Mouse (Mus musculus) midbrain, embryonic 10.5 days (tissue): ENCODE measurements at regions not wholly inside any gene's neighbourhood (a gene's known extent, or its start where the extent isn't known, plus 50 kb on each side); places are given as distances from the start of the nearest gene placed in this dataset.

ENCODE experiments used
- DNase-seq: peaks from one replicate; pipeline ENCODE4 v3.0.0-alpha.2; 2017; ENCODE audit warnings: low spot score
- H3K27ac ChIP-seq: fragments of 300-500 bp; sonication (generic); replicated peaks from 2 replicates; pipeline ENCODE4 v1.5.1; 2016; ENCODE audit warnings: mild to moderate bottlenecking
- H3K27me3 ChIP-seq: fragments of 300-500 bp; sonication (generic); 2 replicates; pipeline ENCODE4 v1.6.1; 2016; ENCODE audit warnings: low read depth, mild to moderate bottlenecking; ENCODE audit not compliant: poor library complexity, severe bottlenecking
- H3K36me3 ChIP-seq: fragments of 300-500 bp; sonication (generic); 2 replicates; pipeline ENCODE4 v1.6.1; 2016; ENCODE audit warnings: mild to moderate bottlenecking, moderate library complexity
- H3K4me1 ChIP-seq: fragments of 300-500 bp; sonication (generic); 2 replicates; pipeline ENCODE4 v1.6.1; 2016
- H3K4me3 ChIP-seq: fragments of 300-500 bp; sonication (generic); 2 replicates; pipeline ENCODE4 v1.5.1; 2016; ENCODE audit warnings: mild to moderate bottlenecking, moderate library complexity
- H3K9me3 ChIP-seq: fragments of 300-500 bp; sonication (generic); replicated peaks from 2 replicates; pipeline ENCODE4 v1.6.1; 2016; ENCODE audit warnings: mild to moderate bottlenecking
- WGBS: fragments of 180-500 bp; shearing (Covaris S2); methylation state at CpG from one replicate; pipeline ENCODE4 v1.1.7; 2016; 5-methylcytosine and 5-hydroxymethylcytosine counted together

DNA sequence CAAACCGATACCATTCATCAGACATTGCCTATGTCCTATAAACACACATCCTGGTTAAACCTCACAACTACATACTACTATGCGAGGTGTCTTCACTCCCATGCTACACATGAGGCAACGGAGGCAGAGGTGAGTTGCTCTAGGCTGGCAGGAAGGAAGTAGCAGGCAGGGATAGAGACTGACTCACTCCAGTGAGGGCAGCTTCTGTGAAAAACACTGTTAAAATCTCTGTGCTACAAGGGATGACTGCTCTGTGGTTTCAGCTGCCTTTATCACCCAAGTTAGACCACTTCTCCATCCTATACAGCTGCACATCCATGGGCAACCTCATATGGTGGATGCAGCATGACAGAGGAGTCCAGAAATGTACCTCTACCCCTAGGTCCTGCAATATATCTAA lies 91.0 kb upstream of the Sgk1 start:
- H3K4me1 ChIP-seq, result peaks cover 9% of the 10 kb centered on the region; the same call in 1 of the 2 replicates
- H3K27ac ChIP-seq, result no peak overlapping the region
- H3K4me3 ChIP-seq, result no peak overlapping the region
- H3K27me3 ChIP-seq, result no peaks in the 10 kb centered on the region
- no peaks in the 10 kb centered on the region for H3K9me3 ChIP-seq
- DNase-seq, result no peak
- WGBS, result 92% methylated on average over 3 of the region's 3 CpGs
- no peaks in the 10 kb centered on the region for H3K36me3 ChIP-seq

DNA sequence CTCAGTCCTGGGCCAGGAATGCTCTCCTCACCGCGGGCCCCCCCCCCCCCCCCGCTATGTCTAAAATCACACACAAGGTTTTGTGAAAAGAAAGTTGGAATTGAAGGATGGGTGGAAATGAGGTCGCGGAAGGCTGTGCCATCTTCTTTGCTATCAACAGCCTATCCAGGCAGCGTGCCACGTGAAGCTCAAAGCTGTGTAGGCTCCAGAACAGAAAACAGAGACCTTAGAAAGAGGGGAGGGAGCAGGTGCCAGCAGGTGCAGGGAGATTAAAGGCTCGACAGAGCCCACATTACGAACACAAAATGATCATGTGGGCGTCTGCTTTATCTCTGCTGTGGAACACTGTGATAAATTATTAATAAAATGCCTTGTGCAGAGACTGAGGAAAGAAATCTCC lies 89.6 kb upstream of the Sgk1 start:
- 44% methylated on average over 9 of the region's 10 CpGs for WGBS
- no peak for DNase-seq

GRCm38 (mm10) chr10:21793641-21794040 lies 88.3 kb upstream of the Sgk1 start:
- Histone ChIP-seq H3K4me3 (no peak overlapping the region), H3K27ac (no peak overlapping the region), H3K36me3 (no peaks in the 10 kb centered on the region), H3K9me3 (no peaks in the 10 kb centered on the region), H3K4me1 (peaks cover 9% of the 10 kb centered on the region; the same call in 1 of the 2 replicates), H3K27me3 (no peaks in the 10 kb centered on the region)
- no peak for DNase-seq
- 91% methylated on average over 11 of the region's 11 CpGs for WGBS

More for the DNA sequence above, 89.6 kb upstream of the Sgk1 start:
- Histone ChIP-seq H3K27me3 (no peaks in the 10 kb centered on the region), H3K36me3 (no peaks in the 10 kb centered on the region), H3K27ac (no peak overlapping the region), H3K4me3 (no peak overlapping the region), H3K9me3 (no peaks in the 10 kb centered on the region), H3K4me1 (peaks cover 9% of the 10 kb centered on the region; the same call in 1 of the 2 replicates)

- no peak overlapping the region for H3K4me3 ChIP-seq
- DNase-seq, result no peak
- WGBS, result 94% methylated on average over 4 of the region's 4 CpGs
Measured at GRCm38 (mm10) chr10:21796386-21796785, 85.6 kb upstream of the Sgk1 start.

DNA sequence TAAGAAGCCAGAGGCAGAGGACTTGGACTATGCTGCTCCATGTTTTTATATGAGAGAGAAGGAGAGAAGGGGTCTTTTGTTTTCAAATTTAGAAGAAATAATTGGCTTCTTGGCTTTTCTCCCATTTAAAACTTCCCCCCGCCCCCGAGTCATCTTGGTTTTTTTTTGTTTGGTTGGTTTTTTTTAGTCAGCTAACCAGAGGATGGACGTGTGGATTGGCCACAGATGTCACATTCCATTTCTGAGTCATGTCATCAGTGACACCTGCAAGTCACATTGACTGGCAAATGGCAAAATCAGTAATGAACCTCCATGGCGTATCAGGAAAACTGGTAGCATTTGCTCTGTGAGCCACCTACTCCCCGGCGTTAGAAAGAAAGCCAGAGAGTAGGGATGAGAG lies 83.9 kb upstream of the Sgk1 start:
- Histone ChIP-seq H3K36me3 (no peaks in the 10 kb centered on the region), H3K27ac (no peak overlapping the region), H3K9me3 (no peaks in the 10 kb centered on the region), H3K27me3 (no peaks in the 10 kb centered on the region), H3K4me3 (no peak overlapping the region), H3K4me1 (no peaks in the 10 kb centered on the region)
- DNase-seq, result no peak
- WGBS, result 85% methylated on average over 6 of the region's 6 CpGs

More at GRCm38 (mm10) chr10:21796386-21796785, 85.6 kb upstream of the Sgk1 start:
- no peak overlapping the region for H3K27ac ChIP-seq
- no peaks in the 10 kb centered on the region for H3K36me3 ChIP-seq
- H3K9me3 ChIP-seq, result no peaks in the 10 kb centered on the region
- H3K4me1 ChIP-seq, result peaks cover 4% of the 10 kb centered on the region; the same call in 1 of the 2 replicates
- no peaks in the 10 kb centered on the region for H3K27me3 ChIP-seq

DNA sequence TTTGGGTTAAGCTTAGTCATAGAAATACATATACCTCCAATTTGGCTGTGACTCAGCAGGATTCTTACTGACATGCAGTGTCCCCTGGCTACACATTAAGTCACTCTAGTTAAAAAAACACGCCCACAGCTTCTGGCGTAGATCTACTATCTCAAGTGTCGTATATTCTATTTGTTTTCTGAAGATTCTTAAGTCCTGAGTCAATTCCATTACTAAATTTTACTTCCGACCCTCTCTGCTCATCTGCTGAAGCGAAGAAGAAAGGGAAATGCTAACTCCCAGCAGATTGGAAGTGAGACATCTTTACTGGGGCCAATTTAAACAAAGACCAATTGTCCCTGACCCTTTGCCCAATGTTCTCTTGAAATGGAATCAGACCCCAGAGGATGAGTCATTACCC lies 80.4 kb upstream of the Sgk1 start:
- whole genome bisulfite sequencing, result 84% methylated on average over 5 of the region's 5 CpGs
- H3K27ac ChIP-seq, result no peak overlapping the region

GRCm38 (mm10) chr10:21803184-21803583 lies 78.8 kb upstream of the Sgk1 start:
- no peak overlapping the region for H3K4me3 ChIP-seq
- H3K27ac ChIP-seq, result no peak overlapping the region
- no peak for DNase-seq
- H3K9me3 ChIP-seq, result no peaks in the 10 kb centered on the region
- no peaks in the 10 kb centered on the region for H3K36me3 ChIP-seq
- peaks cover 3% of the 10 kb centered on the region; the same call in 1 of the 2 replicates for H3K27me3 ChIP-seq
- 0 out of 2 replicates have a peak, but pooled peaks cover 2% of the 10 kb centered on the region for H3K4me1 ChIP-seq

More for the DNA sequence above, 80.4 kb upstream of the Sgk1 start:
- no peak for DNase-seq
- H3K36me3 ChIP-seq, result no peaks in the 10 kb centered on the region
- peaks cover 3% of the 10 kb centered on the region; the same call in 1 of the 2 replicates for H3K27me3 ChIP-seq
- no peak overlapping the region for H3K4me3 ChIP-seq
- H3K9me3 ChIP-seq, result no peaks in the 10 kb centered on the region
- H3K4me1 ChIP-seq, result no peaks in the 10 kb centered on the region

- Histone ChIP-seq H3K4me3 (no peak overlapping the region), H3K9me3 (no peaks in the 10 kb centered on the region), H3K4me1 (0 out of 2 replicates have a peak, but pooled peaks cover 2% of the 10 kb centered on the region), H3K27ac (no peak overlapping the region), H3K36me3 (no peaks in the 10 kb centered on the region), H3K27me3 (peaks cover 3% of the 10 kb centered on the region; the same call in 1 of the 2 replicates)
- WGBS, result 86% methylated on average over 2 of the region's 2 CpGs
- DNase-seq, result no peak
Measured at GRCm38 (mm10) chr10:21804761-21805160, 77.2 kb upstream of the Sgk1 start.

DNA sequence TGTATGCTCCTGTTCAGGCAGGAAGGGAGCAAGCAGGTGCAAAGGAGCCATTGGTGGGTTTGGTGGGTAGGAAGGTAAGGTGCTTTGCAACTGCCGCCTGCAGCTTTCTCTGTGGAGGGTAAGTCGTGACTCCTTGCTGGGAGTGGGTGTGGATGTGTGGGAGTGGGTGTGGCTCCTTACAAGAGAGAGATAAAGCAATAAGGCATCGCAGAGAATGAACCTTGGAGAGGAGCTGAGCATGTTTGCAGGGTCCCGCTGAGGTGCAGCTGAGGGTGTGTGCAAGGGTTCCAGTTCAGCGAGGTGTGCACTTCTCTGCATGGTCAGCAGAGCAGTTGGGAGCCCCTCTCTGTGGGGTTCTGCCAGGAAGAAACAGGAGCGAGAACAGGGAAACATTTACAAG lies 76.4 kb upstream of the Sgk1 start:
- Histone ChIP-seq H3K9me3 (no peaks in the 10 kb centered on the region), H3K27me3 (peaks cover 3% of the 10 kb centered on the region; the same call in 1 of the 2 replicates), H3K4me3 (no peak overlapping the region), H3K27ac (no peak overlapping the region), H3K4me1 (0 out of 2 replicates have a peak, but pooled peaks cover 2% of the 10 kb centered on the region), H3K36me3 (no peaks in the 10 kb centered on the region)
- 55% methylated on average over 6 of the region's 6 CpGs for WGBS
- no peak for DNase-seq

DNA sequence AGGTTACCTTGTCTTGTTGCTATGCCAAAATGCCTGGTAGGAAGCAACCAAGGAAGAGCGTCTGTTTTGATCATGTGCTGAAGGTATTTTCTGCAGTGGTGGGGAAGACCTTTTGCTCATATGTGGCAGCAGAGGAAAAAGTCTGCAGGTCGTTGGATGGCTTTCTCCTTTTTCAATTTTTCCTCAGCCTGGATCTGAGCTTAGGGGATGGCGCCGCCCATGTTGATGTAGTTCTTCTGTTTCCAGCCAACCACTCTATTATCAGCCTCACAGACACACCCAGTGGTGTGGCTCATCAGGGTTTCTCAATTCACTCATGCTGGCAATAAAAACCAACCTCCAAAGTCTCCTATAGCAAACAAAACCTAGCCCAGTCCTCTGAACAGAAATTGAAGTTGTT lies 75.3 kb upstream of the Sgk1 start:
- 91% methylated on average over 4 of the region's 4 CpGs for WGBS

DNA sequence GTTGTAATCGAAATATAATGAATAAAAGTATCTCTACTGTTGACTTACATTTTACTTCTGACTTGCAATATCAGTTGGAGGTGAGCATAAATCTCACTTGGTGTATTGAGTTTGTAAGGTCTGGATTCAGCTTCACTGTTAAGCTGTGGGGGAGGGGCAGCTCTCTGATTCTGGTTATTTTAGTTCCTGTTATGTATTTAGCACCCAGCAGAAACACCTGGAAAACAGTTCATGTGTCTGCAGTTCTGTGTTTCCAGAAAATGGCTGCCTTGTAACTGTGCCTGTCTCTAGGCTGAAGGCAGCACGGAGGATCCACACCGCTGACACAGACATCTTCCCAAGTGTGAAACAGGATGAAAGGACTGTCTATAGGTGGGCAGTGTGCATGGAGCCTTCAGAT lies 62.3 kb upstream of the Sgk1 start:
- no peaks in the 10 kb centered on the region for H3K9me3 ChIP-seq
- no peaks in the 10 kb centered on the region for H3K27me3 ChIP-seq
- 85% methylated on average over 3 of the region's 3 CpGs for WGBS
- no peaks in the 10 kb centered on the region for H3K36me3 ChIP-seq
- no peak overlapping the region for H3K27ac ChIP-seq
- no peak for DNase-seq
- H3K4me3 ChIP-seq, result no peak overlapping the region
- peaks cover 5% of the 10 kb centered on the region for H3K4me1 ChIP-seq

More for the DNA sequence above, 75.3 kb upstream of the Sgk1 start:
- Histone ChIP-seq H3K27ac (no peak overlapping the region), H3K4me1 (0 out of 2 replicates have a peak, but pooled peaks cover 2% of the 10 kb centered on the region), H3K27me3 (peaks cover 3% of the 10 kb centered on the region; the same call in 1 of the 2 replicates), H3K4me3 (no peak overlapping the region), H3K36me3 (no peaks in the 10 kb centered on the region), H3K9me3 (no peaks in the 10 kb centered on the region)
- DNase-seq, result no peak

DNA sequence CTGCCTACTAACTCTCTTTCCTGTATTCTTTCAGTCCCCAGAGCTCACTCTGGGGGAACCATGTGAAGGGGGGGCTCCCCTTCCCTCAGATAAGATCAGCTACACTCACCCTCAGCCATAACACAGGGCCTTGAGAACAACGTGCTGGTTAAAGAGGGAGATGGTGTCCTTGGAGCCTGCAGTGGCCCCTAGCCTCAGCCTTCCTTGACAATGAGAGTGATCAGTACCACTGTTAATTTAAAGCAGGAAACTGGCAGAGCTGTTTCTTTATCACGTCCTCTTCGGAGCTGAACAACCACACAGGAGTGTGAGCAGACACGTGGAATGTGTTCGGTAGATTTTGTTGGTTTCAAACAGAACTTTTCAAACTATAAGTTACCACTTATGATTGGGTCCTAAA lies 60.6 kb upstream of the Sgk1 start:
- Histone ChIP-seq H3K27me3 (no peaks in the 10 kb centered on the region), H3K36me3 (no peaks in the 10 kb centered on the region), H3K4me3 (no peak overlapping the region), H3K9me3 (no peaks in the 10 kb centered on the region), H3K27ac (no peak overlapping the region), H3K4me1 (peaks cover 5% of the 10 kb centered on the region)
- DNase-seq, result no peak
- 75% methylated on average over 5 of the region's 5 CpGs for WGBS

- H3K9me3 ChIP-seq, result no peaks in the 10 kb centered on the region
- H3K4me3 ChIP-seq, result no peak overlapping the region
- DNase-seq, result no peak
- H3K36me3 ChIP-seq, result no peaks in the 10 kb centered on the region
- H3K27ac ChIP-seq, result no peak overlapping the region; the same call in 1 of the 2 replicates
- 0 out of 2 replicates have a peak, but pooled peaks cover 3% of the 10 kb centered on the region for H3K27me3 ChIP-seq
- 80% methylated on average over 12 of the region's 12 CpGs for WGBS
- peaks cover 22% of the 10 kb centered on the region for H3K4me1 ChIP-seq
Measured at GRCm38 (mm10) chr10:21824418-21825025, 57.5 kb upstream of the Sgk1 start.
